Mouse (Mus musculus) liver, adult 2 months (tissue): ENCODE measurements around the gene Etv1. TPM values are rescaled to one million over a fixed set of nuclear protein-coding genes. Genes with fewer than 3 reads are reported as not detected.
"Not testable (repeated sequence)": the region's sequence is repeated elsewhere in the genome, so short reads cannot be mapped to it uniquely, and the experiment has no call there.

Experiments
- DNase-seq: peaks from one replicate; pipeline ENCODE4 v3.0.0-alpha.2; 2011; ENCODE audit warnings: low read depth, low spot score; ENCODE audit errors: extremely low read depth
- H3K27ac ChIP-seq: fragments of 200-500 bp; replicated peaks from 2 replicates; pipeline ENCODE4 v1.5.1; 2012; ENCODE audit warnings: low read depth, mild to moderate bottlenecking, control low read depth, inconsistent platforms, low read length; ENCODE audit not compliant: insufficient read depth
- H3K27me3 ChIP-seq: fragments of 200-500 bp; 2 replicates; pipeline ENCODE4 v1.6.1; 2012; ENCODE audit warnings: mild to moderate bottlenecking, moderate library complexity, low read length, inconsistent platforms; ENCODE audit not compliant: control insufficient read depth, insufficient read depth
- H3K36me3 ChIP-seq: fragments of 200-500 bp; 2 replicates; pipeline ENCODE4 v1.6.1; 2012; ENCODE audit warnings: low read length, inconsistent platforms; ENCODE audit not compliant: control insufficient read depth, insufficient read depth
- H3K4me1 ChIP-seq: fragments of 200-500 bp; 2 replicates; pipeline ENCODE4 v1.6.1; 2011; ENCODE audit warnings: low read length; ENCODE audit not compliant: control insufficient read depth, insufficient read depth
- H3K4me3 ChIP-seq: fragments of 200-500 bp; 2 replicates; pipeline ENCODE4 v1.5.1; 2011; ENCODE audit warnings: low read depth, mild to moderate bottlenecking, control low read depth, low read length, moderate library complexity; ENCODE audit not compliant: insufficient read depth
- H3K79me2 ChIP-seq: fragments of 200-500 bp; 2 replicates; pipeline ENCODE4 v1.6.1; 2012; ENCODE audit warnings: inconsistent platforms, mild to moderate bottlenecking, low read length, moderate library complexity; ENCODE audit not compliant: control insufficient read depth, insufficient read depth
- H3K9ac ChIP-seq: fragments of 200-500 bp; 2 replicates; pipeline ENCODE4 v1.6.1; 2012; ENCODE audit warnings: low read depth, mild to moderate bottlenecking, control low read depth, inconsistent platforms, low read length
- CTCF ChIP-seq: fragments of 200-500 bp; IDR thresholded peaks from 2 replicates; pipeline ENCODE4 v1.5.1; 2011; ENCODE audit warnings: low read depth, low read length, control low read depth
- POLR2A ChIP-seq: fragments of 200-500 bp; IDR thresholded peaks from 2 replicates; pipeline ENCODE4 v1.6.1; 2011; ENCODE audit warnings: low read length, control low read depth; ENCODE audit not compliant: insufficient read depth; ENCODE audit errors: extremely low read depth
- WGBS: fragments of 180-500 bp; shearing (Covaris S2); methylation state at CpG from one replicate; pipeline ENCODE4 v1.1.7; 2018; 5-methylcytosine and 5-hydroxymethylcytosine counted together
- polyA plus RNA-seq: library from polyadenylated mRNA; depleted of rRNA; stranded (reverse); fragments of >200 nt; gene quantifications from 2 replicates; pipeline ENCODE4 v1.2.3, GENCODE M21; 2012
- total RNA-seq: library from RNA; depleted of rRNA; stranded (reverse); fragments of >200 nt; gene quantifications from 2 replicates; pipeline ENCODE4 v1.2.3, GENCODE M21; 2014

Etv1 gene
- total and polyA plus RNA-seq, 2 experiments, result 0.23 to 0.83 TPM

GRCm38 (mm10) chr12:38824405-38824804, 45.2 kb downstream of the Etv1 start:
- no peaks in the 10 kb centered on the region for H3K79me2 ChIP-seq
- H3K4me1 ChIP-seq, result no peaks in the 10 kb centered on the region
- H3K27me3 ChIP-seq, result no peaks in the 10 kb centered on the region
- H3K4me3 ChIP-seq, result no peak overlapping the region
- WGBS, result 95% methylated on average over 10 of the region's 10 CpGs
- no peak for TF ChIP-seq CTCF
- TF ChIP-seq POLR2A, result no peak
- DNase-seq, result no peak
- no peaks in the 10 kb centered on the region for H3K36me3 ChIP-seq
- H3K27ac ChIP-seq, result no peak overlapping the region
- no peak overlapping the region for H3K9ac ChIP-seq

- DNase-seq, result no peak
- 94% methylated on average over 10 of the region's 10 CpGs for WGBS
- no peak for TF ChIP-seq CTCF
- TF ChIP-seq POLR2A, result no peak
- Histone ChIP-seq H3K27ac (no peak overlapping the region), H3K27me3 (no peaks in the 10 kb centered on the region), H3K4me3 (no peak overlapping the region), H3K36me3 (no peaks in the 10 kb centered on the region), H3K4me1 (no peaks in the 10 kb centered on the region), H3K9ac (no peak overlapping the region), H3K79me2 (no peaks in the 10 kb centered on the region)
Observed at GRCm38 (mm10) chr12:38832981-38833380, 53.8 kb downstream of the Etv1 start.

- Histone ChIP-seq H3K9ac (no peak overlapping the region), H3K4me3 (no peak overlapping the region), H3K4me1 (no peaks in the 10 kb centered on the region), H3K27me3 (no peaks in the 10 kb centered on the region), H3K36me3 (no peaks in the 10 kb centered on the region), H3K79me2 (no peaks in the 10 kb centered on the region), H3K27ac (no peak overlapping the region)
- DNase-seq, result no peak
- WGBS, result 81% methylated on average over 4 of the region's 4 CpGs
- TF ChIP-seq CTCF, result no peak
- TF ChIP-seq POLR2A, result no peak
Observed at GRCm38 (mm10) chr12:38834581-38834980, 55.4 kb downstream of the Etv1 start.

- H3K4me3 ChIP-seq, H3K79me2 ChIP-seq, H3K4me1 ChIP-seq, H3K27me3 ChIP-seq, H3K9ac ChIP-seq, H3K27ac ChIP-seq, DNase-seq, H3K36me3 ChIP-seq: not testable (repeated sequence)
- 94% methylated on average over 8 of the region's 8 CpGs for WGBS
Observed at GRCm38 (mm10) chr12:38834986-38835385, 55.8 kb downstream of the Etv1 start.

GRCm38 (mm10) chr12:38843801-38844295, 64.7 kb downstream of the Etv1 start:
- DNase-seq, result peak; percentile 6
- TF ChIP-seq POLR2A, result no peak
- TF ChIP-seq CTCF, result no peak

GRCm38 (mm10) chr12:38847500-38848261, 68.5 kb downstream of the Etv1 start:
- Histone ChIP-seq H3K27me3 (no peaks in the 10 kb centered on the region), H3K27ac (no peak overlapping the region), H3K79me2 (no peaks in the 10 kb centered on the region), H3K4me1 (no peaks in the 10 kb centered on the region), H3K36me3 (no peaks in the 10 kb centered on the region), H3K9ac (no peak overlapping the region), H3K4me3 (no peak overlapping the region)
- 81% methylated on average over 6 of the region's 6 CpGs for WGBS
- no peak for DNase-seq
- TF ChIP-seq CTCF (no peak), POLR2A (no peak)

More at GRCm38 (mm10) chr12:38843801-38844295, 64.7 kb downstream of the Etv1 start:
- no peaks in the 10 kb centered on the region for H3K79me2 ChIP-seq
- H3K36me3 ChIP-seq, result no peaks in the 10 kb centered on the region
- no peaks in the 10 kb centered on the region for H3K4me1 ChIP-seq
- WGBS, result 76% methylated on average over 1 of the region's 1 CpGs
- no peak overlapping the region for H3K4me3 ChIP-seq
- no peak overlapping the region for H3K27ac ChIP-seq
- no peaks in the 10 kb centered on the region for H3K27me3 ChIP-seq
- H3K9ac ChIP-seq, result no peak overlapping the region
